Mouse (Mus musculus) ES-E14 (cell line): Measurements from ENCODE around the gene Tnnt2.

Experiments
- CHD2 ChIP-seq: IDR thresholded peaks from 2 replicates; pipeline ENCODE4 v1.6.1; 2014; ENCODE audit warnings: mild to moderate bottlenecking, low read depth, low read length, inconsistent platforms
- MAFK ChIP-seq: IDR thresholded peaks from 2 replicates; pipeline ENCODE4 v1.6.1; 2014; ENCODE audit warnings: mild to moderate bottlenecking, low read depth, low read length, inconsistent platforms; ENCODE audit not compliant: insufficient read depth

DNA sequence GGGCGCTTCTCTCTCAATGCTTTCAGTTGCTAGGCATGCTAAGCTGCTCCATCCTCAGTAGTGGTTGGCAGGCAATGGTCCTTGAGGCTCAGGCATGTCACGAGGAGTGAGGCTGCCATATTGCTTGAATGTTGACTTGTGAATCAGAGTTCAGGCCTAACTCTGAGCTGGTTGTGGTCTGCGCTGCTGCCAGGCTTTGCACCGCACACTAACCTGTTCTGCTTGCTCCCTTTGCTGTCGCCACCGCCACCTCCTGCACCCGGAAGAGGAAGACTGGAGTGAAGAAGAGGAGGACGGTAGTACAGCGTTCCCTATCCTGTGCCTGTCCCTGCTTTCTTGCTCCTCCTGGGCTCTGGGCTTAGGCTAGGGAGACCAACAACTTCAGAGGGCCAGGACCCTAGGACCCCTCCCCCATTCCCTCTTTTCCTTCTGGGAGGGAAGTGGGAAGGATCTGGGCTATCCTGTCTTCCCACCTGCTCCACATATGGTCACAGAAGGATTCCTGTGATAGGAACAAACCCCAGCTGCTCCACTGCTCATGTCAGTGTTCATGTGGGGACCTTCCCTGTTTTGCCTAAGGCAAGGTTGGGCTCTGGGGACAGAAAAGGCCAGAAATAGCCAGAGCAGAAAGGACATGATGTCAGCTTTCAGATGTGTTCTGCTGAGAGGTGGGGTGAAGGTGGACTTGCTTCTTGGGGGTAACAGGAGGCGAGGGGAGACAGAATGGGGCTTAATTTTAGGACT, 7.5 kb downstream of the Tnnt2 start:
- no peak for TF ChIP-seq MAFK
- no peak for TF ChIP-seq CHD2
